Mouse (Mus musculus): ENCODE measurements at regions not wholly inside any gene's neighbourhood (a gene's known extent, or its start where the extent isn't known, plus 50 kb on each side); places are given as distances from the start of the nearest gene placed in this dataset.
"Not testable (repeated sequence)": the region's sequence is repeated elsewhere in the genome, so short reads cannot be mapped to it uniquely, and the experiment has no call there.

DNA sequence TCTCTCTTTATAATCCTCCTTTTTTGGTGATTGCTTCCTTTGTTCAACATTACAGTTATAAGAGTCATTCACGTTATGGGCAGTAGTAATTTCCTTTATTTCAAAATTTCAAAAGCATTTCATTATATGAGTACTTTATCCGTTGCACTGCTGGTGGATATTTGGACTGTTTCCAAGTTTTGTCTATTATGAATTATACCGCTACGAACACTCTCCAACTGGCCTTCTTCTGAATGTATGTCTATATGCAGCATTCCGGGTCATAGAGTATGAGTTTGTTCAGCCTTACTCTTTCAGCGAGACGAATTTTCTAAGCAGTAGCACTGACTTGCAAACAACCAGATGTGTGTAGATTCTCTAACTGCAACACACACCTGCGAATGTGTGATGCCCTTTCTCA, 57.8 kb downstream of the Dusp6 start:
- no peak for DNase-seq
- TF ChIP-seq CTCF (IDR thresholded peaks at IDR 0.05): no peak
- intact Hi-C loops (cut with DNase I): no loop called here
- Histone ChIP-seq H3K27ac (no peak overlapping the region), H3K4me3 (no peak overlapping the region)

DNA sequence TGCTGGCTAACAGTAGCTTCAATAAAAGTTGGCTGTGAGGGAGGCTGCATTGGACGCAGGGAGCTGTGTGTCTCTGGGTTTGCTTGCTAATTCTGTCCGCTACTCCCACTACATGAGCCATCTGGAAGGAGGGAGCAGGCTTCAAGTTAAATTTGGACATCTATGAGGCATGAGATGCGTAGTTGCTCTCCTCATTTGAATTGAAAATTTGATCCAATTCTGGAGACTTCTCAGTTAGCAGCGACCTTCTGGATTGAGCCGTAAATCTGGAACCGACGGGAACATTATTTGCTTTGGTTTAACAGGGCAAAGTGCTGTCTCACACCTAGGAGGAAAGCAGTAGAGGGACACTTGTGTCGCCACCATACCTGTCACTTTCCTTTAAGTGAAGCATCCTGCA, 60.3 kb downstream of the Dusp6 start:
- no peak for TF ChIP-seq CTCF (IDR thresholded peaks at IDR 0.05)
- no peak overlapping the region for H3K4me3 ChIP-seq
- DNase-seq: no peak
- intact Hi-C loops (cut with DNase I): no loop called here
- H3K27ac ChIP-seq: no peak overlapping the region

DNA sequence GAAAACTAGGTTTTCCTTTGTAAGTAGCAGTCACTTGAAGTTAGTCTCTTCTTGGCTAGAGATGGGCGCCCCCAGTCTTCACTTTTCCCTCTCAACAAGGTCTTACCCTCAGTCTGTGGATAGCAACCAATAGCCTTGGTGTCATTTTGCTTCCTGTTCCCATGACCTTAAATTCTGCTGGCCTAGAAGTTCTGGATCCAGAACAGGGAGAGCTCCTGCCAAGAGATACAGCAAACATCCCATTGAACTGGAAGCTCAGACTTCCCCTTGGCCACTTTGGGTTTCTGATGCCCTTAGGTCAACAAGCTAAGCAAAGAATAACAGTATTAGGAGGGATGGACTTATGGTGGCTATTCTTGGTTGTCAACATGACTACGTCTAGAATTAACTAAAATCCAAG, 64.5 kb downstream of the Dusp6 start:
- H3K4me3 ChIP-seq: no peak overlapping the region
- no peak for TF ChIP-seq CTCF (IDR thresholded peaks at IDR 0.05)
- intact Hi-C loops (cut with DNase I): no loop called here
- DNase-seq: no peak
- no peak overlapping the region for H3K27ac ChIP-seq

DNA sequence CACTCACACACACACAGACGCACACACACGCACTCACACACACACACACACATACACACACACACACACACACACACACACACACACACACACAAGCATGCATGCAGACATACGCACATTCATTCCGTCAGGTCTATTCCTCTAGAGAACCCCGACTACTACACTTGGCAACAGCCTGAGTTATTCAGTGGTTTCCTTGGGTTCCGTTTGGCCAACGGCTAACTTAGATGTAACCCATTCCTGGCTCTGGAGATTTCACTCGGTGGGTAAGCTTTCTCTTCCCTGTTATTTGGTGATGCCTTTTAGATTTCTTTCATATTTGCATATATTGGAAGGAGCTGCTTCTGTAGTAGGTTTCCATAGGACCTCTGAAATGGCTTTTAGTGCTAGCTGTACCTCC, 65.5 kb downstream of the Dusp6 start:
- H3K4me3 ChIP-seq: no peak overlapping the region
- TF ChIP-seq CTCF (IDR thresholded peaks at IDR 0.05): no peak
- intact Hi-C loops (cut with DNase I): no loop called here
- DNase-seq: no peak
- H3K27ac ChIP-seq: no peak overlapping the region

DNA sequence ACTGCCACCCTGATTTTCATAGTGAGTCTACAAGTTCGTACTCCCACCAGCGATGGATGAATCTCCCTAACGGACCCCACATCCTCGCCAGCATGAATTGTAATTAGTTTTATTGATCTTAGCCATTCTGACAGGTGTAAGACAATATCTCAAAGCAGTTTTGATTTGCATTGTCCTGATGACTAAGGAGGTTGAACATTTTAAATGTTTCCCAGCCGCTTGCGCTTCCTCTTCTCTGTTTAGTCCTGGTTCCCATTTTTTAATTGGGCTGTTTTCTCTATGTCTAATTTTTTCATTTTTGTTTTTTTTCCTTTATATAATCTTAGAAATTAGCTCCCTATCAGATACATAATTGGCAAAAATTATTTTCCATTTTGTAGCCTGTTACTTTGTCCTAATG, 66.4 kb downstream of the Dusp6 start:
- Histone ChIP-seq H3K27ac (no peak overlapping the region), H3K4me3 (no peak overlapping the region)
- DNase-seq: no peak
- no peak for TF ChIP-seq CTCF (IDR thresholded peaks at IDR 0.05)
- intact Hi-C loops (cut with DNase I): no loop called here

DNA sequence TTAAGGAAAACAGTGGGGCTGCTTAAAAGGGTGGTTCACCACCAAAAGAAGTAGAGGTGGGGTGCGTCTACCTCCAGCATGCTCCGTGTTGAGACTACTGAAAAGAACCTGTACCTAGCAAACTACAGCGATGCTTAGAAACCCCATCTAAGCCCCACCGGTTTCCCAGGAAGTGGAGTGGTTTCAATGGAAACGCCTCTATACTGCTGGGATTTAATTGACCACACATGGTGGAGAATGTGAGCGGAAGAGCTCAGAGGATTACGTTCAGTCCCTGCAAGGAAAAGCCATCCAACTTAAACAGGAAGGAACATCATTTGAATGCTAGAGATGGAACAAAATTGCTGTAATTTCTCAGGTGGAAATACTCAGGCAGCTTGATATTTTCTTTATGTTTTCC, 67.5 kb downstream of the Dusp6 start:
- Histone ChIP-seq H3K27ac (no peak overlapping the region), H3K4me3 (no peak overlapping the region)
- DNase-seq: no peak
- TF ChIP-seq CTCF (IDR thresholded peaks at IDR 0.05): no peak
- intact Hi-C loops (cut with DNase I): loop anchor here (5.0 kb wide), 1 partner anchor 43 kb away; no protein-coding TSS in a partner anchor

DNA sequence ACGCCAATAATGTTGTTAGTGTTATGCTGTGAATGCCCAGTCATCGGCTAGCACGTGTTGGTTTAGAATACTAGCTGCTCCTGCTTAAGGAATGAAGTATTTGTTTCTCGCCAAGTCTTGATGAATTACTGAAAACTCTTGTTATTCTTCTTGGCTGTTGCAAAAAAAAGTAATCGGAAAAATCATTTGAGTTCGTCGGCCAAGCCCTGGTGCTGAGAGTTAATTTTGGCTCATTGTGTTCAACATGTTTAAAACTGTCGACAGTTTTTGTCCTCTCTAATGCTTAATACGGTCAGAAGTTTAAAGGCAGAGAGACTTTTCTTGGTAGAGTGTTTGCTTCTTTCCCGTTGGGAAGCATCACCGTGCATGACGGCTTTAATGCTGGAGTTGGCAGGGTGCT, 68.8 kb downstream of the Dusp6 start:
- no peak for TF ChIP-seq CTCF (IDR thresholded peaks at IDR 0.05)
- DNase-seq: no peak
- no peak overlapping the region for H3K4me3 ChIP-seq
- intact Hi-C loops (cut with DNase I): loop anchor here (5.0 kb wide), 1 partner anchor 45 kb away; no protein-coding TSS in a partner anchor
- peak overlapping the region; percentile 28; the same call in 1 of the 2 replicates for H3K27ac ChIP-seq

DNA sequence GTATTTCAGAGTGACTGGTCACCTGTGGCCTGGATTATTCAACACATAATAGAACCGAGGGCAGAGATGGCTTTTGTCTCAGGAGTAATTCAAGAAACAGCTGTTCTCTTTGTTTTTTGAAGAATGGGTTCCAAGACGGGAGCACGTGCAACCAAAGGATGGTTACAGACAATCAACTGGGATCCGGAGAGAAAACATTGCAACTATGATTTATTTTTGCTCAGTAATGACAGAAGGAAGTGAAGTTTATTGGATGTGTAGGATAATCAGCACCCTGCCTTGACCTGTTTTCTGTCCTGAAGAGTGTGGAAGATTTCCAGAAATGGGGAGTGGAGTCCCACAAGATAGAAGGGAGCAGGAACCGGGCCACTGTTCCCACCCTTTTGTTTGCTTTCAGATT, 70.8 kb downstream of the Dusp6 start:
- no peak for DNase-seq
- intact Hi-C loops (cut with DNase I): loop anchor here (5.0 kb wide), 1 partner anchor 47 kb away; no protein-coding TSS in a partner anchor
- Histone ChIP-seq H3K4me3 (no peak overlapping the region), H3K27ac (peak overlapping the region; percentile 16; the same call in 1 of the 2 replicates)
- TF ChIP-seq CTCF (IDR thresholded peaks at IDR 0.05): no peak

DNA sequence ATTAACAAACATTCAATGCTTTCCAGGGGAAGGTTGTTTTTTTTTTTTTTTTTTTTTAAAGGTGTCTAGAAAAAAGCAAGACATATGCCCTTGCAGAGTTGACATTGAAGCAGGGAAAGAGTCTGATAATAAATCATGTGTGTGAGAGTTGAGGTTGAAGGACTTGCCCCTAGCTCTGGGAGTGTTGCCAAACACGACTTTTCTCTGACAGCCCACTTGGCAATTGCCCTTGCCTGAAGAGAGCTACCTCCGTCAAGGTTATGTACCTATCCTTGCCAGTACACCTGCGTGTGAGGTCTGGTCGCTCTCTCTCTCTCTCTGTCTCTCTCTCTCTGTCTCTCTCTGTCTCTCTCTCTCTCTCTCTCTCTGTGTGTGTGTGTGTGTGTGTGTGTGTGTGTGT, 73.1 kb downstream of the Dusp6 start:
- intact Hi-C loops (cut with DNase I): no loop called here
- no peak overlapping the region for H3K4me3 ChIP-seq
- no peak for TF ChIP-seq CTCF (IDR thresholded peaks at IDR 0.05)
- DNase-seq: no peak
- H3K27ac ChIP-seq: no peak overlapping the region

DNA sequence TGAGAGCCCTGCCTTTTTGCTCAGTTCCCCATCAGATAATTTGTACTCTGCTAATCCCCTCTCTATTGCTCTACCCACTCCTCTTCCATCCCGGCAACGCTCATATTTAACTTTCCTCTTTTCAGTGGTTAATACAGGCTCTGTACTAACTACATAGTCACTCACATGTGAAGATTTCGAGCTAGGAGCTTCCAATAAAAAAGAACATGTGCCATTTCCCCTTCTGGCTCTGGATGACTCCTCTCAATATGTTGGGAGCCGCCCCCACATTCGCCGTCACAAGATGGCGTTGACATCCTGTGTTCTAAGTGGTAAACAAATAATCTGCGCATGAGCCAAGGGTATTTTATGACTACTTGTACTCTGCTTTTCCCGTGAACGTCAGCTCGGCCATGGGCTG, 75.8 kb downstream of the Dusp6 start:
- H3K4me3 ChIP-seq; DNase-seq; intact Hi-C loops (cut with DNase I); H3K27ac ChIP-seq: not testable (repeated sequence)

DNA sequence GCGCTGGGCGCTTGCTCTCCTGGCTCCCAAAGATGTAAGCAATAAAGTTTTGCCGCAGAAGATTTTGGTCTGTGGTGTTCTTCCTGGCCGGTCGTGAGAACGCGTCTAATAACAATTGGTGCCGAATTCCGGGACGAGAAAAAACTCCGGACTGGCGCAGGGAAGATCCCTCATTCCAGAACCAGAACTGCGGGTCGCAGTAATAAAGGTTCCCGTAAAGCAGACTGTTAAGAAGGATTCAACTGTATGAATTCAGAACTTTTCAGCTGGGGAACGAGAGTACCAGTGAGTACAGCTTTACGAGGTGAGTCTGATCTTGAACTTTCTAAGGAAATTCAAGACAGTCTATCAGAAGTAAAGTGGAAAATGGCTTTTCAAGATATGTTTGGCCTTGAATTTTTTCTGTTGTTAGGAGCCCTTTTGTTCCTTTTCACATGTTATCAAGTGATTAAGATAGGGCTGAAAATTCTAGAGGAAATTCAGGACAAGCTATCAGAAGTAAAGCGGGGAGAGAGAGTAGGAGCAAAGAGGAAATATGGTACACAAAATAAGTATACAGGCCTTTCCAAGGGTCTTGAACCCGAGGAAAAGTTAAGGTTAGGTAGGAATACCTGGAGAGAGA, 76.4 kb downstream of the Dusp6 start:
- intact Hi-C loops (cut with DNase I): not testable (repeated sequence)
- peak; percentile 20 for DNase-seq

DNA sequence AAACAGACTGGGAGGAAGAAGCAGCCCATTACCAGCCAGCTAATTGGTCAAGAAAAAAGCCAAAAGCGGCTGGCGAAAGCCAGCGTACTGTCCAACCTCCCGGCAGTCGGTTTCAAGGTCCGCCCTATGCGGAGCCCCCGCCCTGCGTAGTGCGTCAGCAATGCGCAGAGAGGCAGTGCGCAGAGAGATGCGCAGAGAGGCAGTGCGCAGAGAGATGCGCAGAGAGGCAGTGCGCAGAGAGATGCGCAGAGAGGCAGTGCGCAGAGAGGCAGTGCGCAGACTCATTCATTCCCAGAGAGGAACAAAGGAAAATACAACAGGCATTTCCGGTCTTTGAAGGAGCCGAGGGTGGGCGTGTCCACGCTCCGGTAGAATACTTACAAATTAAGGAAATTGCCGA, 77.0 kb downstream of the Dusp6 start:
- H3K27ac ChIP-seq; DNase-seq; intact Hi-C loops (cut with DNase I); H3K4me3 ChIP-seq: not testable (repeated sequence)

More for the DNA sequence above, 76.4 kb downstream of the Dusp6 start:
- not testable (repeated sequence) for H3K27ac ChIP-seq, H3K4me3 ChIP-seq

DNA sequence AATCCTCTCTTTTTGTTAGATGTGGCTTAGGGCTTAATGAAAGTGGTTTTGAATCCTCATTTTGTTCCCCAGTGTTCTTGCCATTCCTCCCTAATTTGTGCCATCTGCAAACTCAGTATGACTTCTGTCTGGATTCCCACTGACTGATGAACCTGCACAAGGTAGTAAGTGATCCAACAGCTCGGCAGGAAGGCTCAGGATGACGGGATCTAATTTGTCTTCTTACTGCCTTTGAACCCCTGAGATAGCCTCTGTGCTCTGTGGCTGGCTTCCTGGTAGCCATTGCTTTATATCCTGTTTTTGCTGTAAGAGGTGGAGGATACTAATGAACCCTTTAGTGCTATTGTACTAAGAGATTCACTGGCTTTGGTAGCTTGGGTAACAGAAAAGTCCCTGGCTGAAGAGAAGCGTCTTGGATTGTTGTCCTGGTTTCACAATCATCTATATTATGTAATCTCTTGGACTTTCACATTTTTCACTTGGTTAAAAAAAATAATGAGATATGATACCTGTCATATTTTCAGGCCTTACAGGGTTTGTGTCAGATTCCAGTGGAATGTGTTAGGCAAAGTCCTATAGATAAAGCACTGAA, 86.2 kb downstream of the Dusp6 start:
- Histone ChIP-seq H3K27ac (0 out of 2 replicates have a peak overlapping the region, but pooled peaks have one; percentile 16), H3K4me3 (no peak overlapping the region)
- no peak for DNase-seq
- no peak for TF ChIP-seq CTCF (IDR thresholded peaks at IDR 0.05)
- intact Hi-C loops (cut with DNase I): no loop called here

Measured in gastrocnemius, adult 2 months (tissue).